Mouse (Mus musculus): ENCODE data around the gene Tesmin.

DNA sequence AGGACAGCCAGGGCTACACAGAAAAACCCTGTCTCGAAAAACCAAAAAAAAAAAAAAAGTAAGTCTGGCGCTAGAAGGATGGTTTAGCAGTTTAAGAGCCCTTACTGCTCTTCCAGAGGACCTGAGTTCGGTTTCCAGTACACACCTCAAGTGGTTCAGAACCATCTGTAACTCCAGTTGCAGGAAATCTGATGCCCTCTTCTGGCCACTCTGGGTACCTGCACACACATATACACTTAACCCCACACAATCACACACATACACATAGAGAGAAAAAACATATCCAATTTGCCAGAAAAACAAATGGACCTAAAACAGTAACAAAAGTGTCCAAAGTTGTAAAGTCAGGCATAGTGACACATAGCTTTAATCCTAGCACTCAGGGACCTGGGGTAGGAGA lies 23.6 kb upstream of the Tesmin start:
- no peak for TF ChIP-seq POLR2A (IDR thresholded peaks at IDR 0.05; ENCODE audit: borderline replicate concordance, insufficient read depth, low read length)
- TF ChIP-seq CTCF (IDR thresholded peaks at IDR 0.05; ENCODE audit: borderline replicate concordance, insufficient read depth, low read depth, low read length): no peak
